Mouse (Mus musculus) midbrain, embryonic 11.5 days (tissue): Measurements from ENCODE around the gene Inip. TPM values are rescaled to one million over a fixed set of nuclear protein-coding genes. Genes with fewer than 3 reads are reported as not detected.

Experiments
- ATAC-seq: fragments of 200-750 bp; cut with Nextera tagmentation; 2 replicates; pipeline ENCODE4 v1.8.0; 2017; ENCODE audit warnings: moderate TSS enrichment, moderate library complexity; ENCODE audit not compliant: low FRiP score
- DNase-seq: peaks from one replicate; pipeline ENCODE4 v3.0.0; 2015; ENCODE audit warnings: low spot score; ENCODE audit errors: missing footprints
- H3K27ac ChIP-seq: fragments of 300-500 bp; sonication (generic); 2 replicates; pipeline ENCODE4 v1.5.1; 2014; ENCODE audit warnings: low read depth, low read length
- H3K27me3 ChIP-seq: fragments of 300-500 bp; sonication (generic); 2 replicates; pipeline ENCODE4 v1.6.1; 2014; ENCODE audit warnings: mild to moderate bottlenecking, low read length, moderate library complexity, mixed read lengths; ENCODE audit not compliant: control insufficient read depth, insufficient read depth
- H3K36me3 ChIP-seq: fragments of 300-500 bp; sonication (generic); 2 replicates; pipeline ENCODE4 v1.6.1; 2014; ENCODE audit warnings: mild to moderate bottlenecking, low read length, moderate library complexity, mixed read lengths; ENCODE audit not compliant: control insufficient read depth, insufficient read depth
- H3K4me1 ChIP-seq: fragments of 300-500 bp; sonication (generic); 2 replicates; pipeline ENCODE4 v1.6.1; 2014; ENCODE audit warnings: low read length; ENCODE audit not compliant: control insufficient read depth, insufficient read depth
- H3K4me2 ChIP-seq: fragments of 300-500 bp; sonication (generic); 2 replicates; pipeline ENCODE4 v1.6.1; 2014; ENCODE audit warnings: mild to moderate bottlenecking, moderate library complexity
- H3K4me3 ChIP-seq: fragments of 300-500 bp; sonication (generic); 2 replicates; pipeline ENCODE4 v1.5.1; 2014; ENCODE audit warnings: low read depth, low read length
- H3K9ac ChIP-seq: fragments of 300-500 bp; sonication (generic); 2 replicates; pipeline ENCODE4 v1.6.1; 2014; ENCODE audit warnings: low read length
- H3K9me3 ChIP-seq: fragments of 300-500 bp; sonication (generic); 2 replicates; pipeline ENCODE4 v1.6.1; 2016; ENCODE audit warnings: low read length; ENCODE audit not compliant: control insufficient read depth
- WGBS: fragments of 180-500 bp; shearing (Covaris S2); extraction: QIAGEN DNeasy Blood & Tissue Kit; methylation state at CpG from one replicate; pipeline ENCODE4 v1.1.7; 2014; 5-methylcytosine and 5-hydroxymethylcytosine counted together
- polyA plus RNA-seq: library from polyadenylated mRNA; unstranded; fragments of >200 nt; fragmentation: Nextera tagmentation; extraction: Ambion mirVana; gene quantifications from 2 replicates; pipeline ENCODE4 v1.2.1, GENCODE M21; 2014

Gene Inip
- polyA plus RNA-seq, 1 experiment from 2014 or later: 110 TPM

DNA sequence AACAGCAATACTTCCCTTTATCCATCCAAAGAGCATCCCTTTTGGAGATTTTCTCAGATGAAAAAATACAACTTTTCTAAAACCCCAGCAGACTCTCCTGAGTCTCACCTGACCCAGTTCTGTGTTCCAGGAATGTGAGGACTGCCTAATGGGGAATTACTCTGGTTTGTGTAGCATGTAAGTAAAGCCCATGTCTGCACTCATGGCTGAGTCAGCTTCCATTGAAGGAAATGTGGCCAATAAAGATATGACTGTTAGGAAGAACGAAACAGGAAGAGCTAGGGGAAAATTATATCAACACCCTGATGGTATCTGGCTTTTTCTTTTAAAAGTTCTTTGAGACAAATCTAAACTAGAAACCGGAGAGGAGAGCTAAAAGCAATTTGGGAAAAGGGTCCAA is 33.7 kb downstream of the Inip start:
- Histone ChIP-seq H3K4me1 (peaks cover 12% of the 10 kb centered on the region; the same call in 1 of the 2 replicates), H3K4me2 (no peak overlapping the region), H3K27ac (no peak overlapping the region), H3K9me3 (no peaks in the 10 kb centered on the region), H3K36me3 (peaks cover 12% of the 10 kb centered on the region; the same call in 1 of the 2 replicates), H3K4me3 (no peak overlapping the region), H3K9ac (no peak overlapping the region), H3K27me3 (no peaks in the 10 kb centered on the region)
- DNase-seq (no peak), ATAC-seq (no peak)
- 90% methylated on average over 2 of the region's 2 CpGs for WGBS

DNA sequence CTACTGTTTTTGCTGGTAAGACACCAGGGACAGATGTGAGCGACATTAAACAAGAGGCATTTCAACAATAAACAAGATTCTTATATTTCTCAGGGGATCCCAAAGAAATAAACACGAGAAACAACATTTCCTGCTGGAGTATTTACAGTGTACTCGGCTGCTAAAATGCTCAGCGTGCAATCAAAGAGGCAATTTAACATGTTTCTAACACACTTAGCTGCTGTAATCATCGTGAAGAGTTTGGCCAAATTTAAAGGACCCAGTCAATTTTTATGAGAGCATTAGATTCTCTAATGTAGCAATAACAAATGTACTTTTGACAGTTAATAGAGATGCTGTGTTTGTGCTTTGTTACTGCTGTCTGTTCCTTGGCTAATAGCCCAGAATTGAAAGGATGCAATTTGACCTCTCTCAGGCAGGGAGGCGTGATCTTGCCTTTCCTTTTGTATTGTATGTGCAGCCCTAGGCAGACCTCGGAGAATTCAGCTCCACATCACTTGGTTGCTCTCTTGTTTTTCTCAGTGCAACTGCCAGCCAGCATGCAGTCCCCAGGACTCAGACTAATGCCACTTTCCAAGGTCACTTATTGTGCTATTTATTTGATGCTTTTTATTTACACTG is 35.9 kb downstream of the Inip start:
- Histone ChIP-seq H3K27ac (no peak overlapping the region), H3K27me3 (no peaks in the 10 kb centered on the region), H3K4me1 (peaks cover 7% of the 10 kb centered on the region; the same call in 1 of the 2 replicates), H3K9me3 (no peaks in the 10 kb centered on the region), H3K4me3 (no peak overlapping the region), H3K4me2 (no peak overlapping the region), H3K36me3 (peaks cover 4% of the 10 kb centered on the region; the same call in 1 of the 2 replicates), H3K9ac (no peak overlapping the region)
- ATAC-seq (peak; percentile 41; the same call in 1 of the 2 replicates), DNase-seq (no peak)
- 43% methylated on average over 7 of the region's 7 CpGs for whole genome bisulfite sequencing

DNA sequence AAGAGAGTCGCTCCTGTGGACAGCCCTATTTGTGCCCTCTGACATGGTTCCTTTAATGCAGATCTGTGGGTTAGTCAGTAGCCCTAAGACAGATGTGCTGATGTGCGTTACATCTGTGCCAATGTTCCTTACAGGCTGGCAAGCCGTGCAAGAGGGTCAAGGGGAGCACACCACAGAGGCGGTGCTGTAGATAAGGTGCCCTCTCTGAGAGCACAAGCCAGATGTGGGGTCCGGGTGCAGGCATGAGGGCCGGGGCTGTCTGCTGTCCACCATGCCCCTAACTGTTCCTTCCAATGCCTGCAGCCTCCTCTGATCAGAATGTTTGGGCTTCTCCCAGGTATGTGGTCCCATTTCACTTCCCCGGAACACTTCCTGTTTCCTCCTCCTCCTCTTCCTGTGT is 36.4 kb downstream of the Inip start:
- Histone ChIP-seq H3K4me2 (no peak overlapping the region), H3K9ac (no peak overlapping the region), H3K27ac (no peak overlapping the region), H3K27me3 (no peaks in the 10 kb centered on the region), H3K9me3 (no peaks in the 10 kb centered on the region), H3K4me1 (peaks cover 7% of the 10 kb centered on the region; the same call in 1 of the 2 replicates), H3K36me3 (no peaks in the 10 kb centered on the region; the same call in 1 of the 2 replicates), H3K4me3 (no peak overlapping the region)
- 75% methylated on average over 7 of the region's 7 CpGs for WGBS
- ATAC-seq (no peak), DNase-seq (no peak)

DNA sequence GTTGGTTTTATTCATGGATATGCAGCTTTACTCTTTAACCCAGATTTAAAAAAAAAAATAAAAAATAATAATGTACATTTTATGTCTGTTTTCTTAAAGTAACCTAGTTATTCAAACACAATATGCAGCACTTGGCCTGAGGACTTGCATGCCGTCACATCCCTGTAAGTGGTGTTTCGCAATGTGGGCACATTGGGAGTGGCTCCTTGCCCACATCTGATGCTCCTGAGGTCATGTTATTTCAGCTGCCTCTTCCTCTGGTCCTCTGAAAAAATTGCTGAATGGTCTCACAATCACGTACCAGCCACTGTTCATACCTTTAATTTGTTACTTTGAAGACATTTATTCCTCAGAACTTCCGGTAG is 40.0 kb downstream of the Inip start:
- Histone ChIP-seq H3K9ac (no peak overlapping the region), H3K4me2 (no peak overlapping the region), H3K27me3 (no peaks in the 10 kb centered on the region), H3K27ac (no peak overlapping the region), H3K4me3 (no peak overlapping the region), H3K9me3 (no peaks in the 10 kb centered on the region), H3K4me1 (peaks cover 7% of the 10 kb centered on the region; the same call in 1 of the 2 replicates), H3K36me3 (no peaks in the 10 kb centered on the region)
- no peak for ATAC-seq
- WGBS: 87% methylated on average over 4 of the region's 4 CpGs
- DNase-seq: no peak

DNA sequence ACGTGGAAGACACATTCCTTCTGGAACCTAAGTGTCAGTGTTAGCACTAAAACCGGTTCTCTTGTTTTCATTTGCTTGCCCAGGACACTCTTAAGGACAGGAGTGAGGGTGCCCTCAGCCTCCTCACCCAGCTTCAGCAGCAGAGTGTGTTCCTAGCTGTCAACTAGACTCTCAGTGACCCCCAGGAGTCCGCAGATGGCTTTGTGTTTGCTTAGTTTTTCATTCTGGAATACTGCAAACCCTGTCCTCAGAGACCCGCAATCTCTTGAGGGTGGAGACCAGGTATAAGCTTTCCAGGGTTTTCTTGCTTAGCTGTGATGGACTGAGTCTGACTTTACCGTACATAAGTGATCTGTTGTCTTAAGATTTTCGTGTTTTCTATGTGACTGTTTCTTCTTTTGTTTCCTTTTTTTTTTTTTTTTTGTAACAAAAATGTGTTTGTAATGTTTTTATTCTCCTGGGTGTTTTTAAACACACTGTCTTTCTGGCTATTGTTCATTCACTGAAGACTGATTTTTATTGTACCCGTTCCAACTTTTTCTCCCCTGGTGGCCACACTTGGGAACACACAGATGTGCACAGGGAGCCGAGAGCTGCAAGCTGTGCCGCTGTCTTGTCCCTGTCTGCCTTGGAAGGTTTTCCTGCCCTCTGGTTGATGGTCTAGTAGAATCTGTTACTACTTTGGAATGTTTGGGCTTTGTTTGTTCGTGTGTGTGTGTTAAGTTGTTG is 40.6 kb downstream of the Inip start:
- ATAC-seq (no peak), DNase-seq (peak; percentile 89)
- Histone ChIP-seq H3K4me2 (no peak overlapping the region), H3K9me3 (no peaks in the 10 kb centered on the region), H3K27ac (no peak overlapping the region), H3K27me3 (no peaks in the 10 kb centered on the region), H3K4me3 (no peak overlapping the region), H3K36me3 (no peaks in the 10 kb centered on the region), H3K9ac (no peak overlapping the region), H3K4me1 (peaks cover 6% of the 10 kb centered on the region; the same call in 1 of the 2 replicates)
- 65% methylated on average over 10 of the region's 10 CpGs for WGBS

DNA sequence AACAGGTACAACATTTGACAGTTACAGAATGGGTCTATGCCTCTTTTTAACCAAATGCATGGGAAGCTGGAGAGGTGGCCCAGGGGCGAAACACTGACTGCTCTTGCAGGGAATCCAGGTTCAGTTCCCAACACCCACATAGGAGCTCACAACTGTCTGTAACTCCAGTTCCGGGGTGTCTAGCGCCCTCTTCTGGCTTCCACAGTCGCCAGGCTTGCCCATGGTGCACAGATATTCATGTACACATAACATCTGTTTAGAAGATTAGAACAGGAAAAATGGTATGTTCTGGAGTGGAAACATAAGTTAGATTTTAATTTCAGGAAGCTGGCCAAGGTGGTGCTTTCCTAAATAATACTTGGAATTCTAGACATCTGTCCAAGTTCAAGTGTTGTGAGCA is 41.4 kb downstream of the Inip start:
- Histone ChIP-seq H3K4me3 (no peak overlapping the region), H3K27ac (no peak overlapping the region), H3K4me2 (no peak overlapping the region), H3K9me3 (no peaks in the 10 kb centered on the region), H3K9ac (no peak overlapping the region), H3K27me3 (no peaks in the 10 kb centered on the region), H3K36me3 (no peaks in the 10 kb centered on the region), H3K4me1 (no peaks in the 10 kb centered on the region; the same call in 1 of the 2 replicates)
- ATAC-seq (no peak), DNase-seq (no peak)
- 73% methylated on average over 4 of the region's 4 CpGs for WGBS

DNA sequence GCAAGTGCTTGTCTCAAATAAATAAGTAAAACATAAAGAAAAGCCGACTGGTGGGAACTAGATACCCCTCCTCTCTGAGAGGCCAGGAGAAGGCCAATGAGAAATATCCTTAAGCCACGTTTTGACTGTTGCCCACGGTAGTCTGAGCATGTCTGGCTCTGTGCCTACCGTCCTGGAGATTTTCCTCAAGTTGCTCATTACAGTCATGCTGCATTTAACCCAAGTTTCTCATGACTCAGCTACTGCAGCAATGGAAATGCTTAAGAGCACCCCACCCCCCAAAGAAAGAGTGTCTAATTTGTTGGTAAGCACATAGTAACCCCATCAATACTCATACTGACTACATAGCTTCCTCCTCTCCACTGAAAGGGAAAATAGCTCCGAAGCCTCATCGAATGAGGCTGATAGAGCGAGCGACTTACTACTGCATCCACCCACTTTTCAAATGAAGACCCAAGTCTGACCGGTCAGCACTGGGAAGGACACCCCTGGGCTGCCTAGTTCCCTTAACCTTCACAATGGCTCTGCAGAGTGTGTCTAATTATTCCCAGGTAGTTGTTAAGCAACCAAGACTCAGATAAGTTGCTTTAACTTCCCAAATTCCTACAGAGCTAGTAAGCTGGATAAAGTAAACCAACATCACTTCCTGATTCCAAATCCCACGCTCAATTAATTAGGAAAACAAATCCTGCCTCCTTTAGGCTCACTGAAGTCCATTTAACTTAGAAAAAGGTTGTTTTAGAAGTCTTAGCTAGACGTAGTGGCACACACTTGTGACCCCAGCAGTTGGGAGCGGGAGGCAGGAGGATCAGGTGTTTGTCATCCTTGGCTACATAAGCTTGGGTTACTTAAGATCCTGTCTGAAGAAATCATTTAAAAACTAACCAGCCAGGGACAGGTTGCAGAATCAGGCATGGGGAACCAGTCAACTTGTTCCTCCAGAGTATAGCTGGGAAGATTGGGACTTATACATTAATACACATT is 43.6 kb downstream of the Inip start:
- Histone ChIP-seq H3K9ac (no peak overlapping the region), H3K27me3 (no peaks in the 10 kb centered on the region), H3K27ac (no peak overlapping the region), H3K9me3 (no peaks in the 10 kb centered on the region), H3K4me1 (no peaks in the 10 kb centered on the region), H3K4me3 (no peak overlapping the region), H3K36me3 (no peaks in the 10 kb centered on the region), H3K4me2 (no peak overlapping the region)
- WGBS: 80% methylated on average over 12 of the region's 12 CpGs
- DNase-seq: no peak
- ATAC-seq: no peak

DNA sequence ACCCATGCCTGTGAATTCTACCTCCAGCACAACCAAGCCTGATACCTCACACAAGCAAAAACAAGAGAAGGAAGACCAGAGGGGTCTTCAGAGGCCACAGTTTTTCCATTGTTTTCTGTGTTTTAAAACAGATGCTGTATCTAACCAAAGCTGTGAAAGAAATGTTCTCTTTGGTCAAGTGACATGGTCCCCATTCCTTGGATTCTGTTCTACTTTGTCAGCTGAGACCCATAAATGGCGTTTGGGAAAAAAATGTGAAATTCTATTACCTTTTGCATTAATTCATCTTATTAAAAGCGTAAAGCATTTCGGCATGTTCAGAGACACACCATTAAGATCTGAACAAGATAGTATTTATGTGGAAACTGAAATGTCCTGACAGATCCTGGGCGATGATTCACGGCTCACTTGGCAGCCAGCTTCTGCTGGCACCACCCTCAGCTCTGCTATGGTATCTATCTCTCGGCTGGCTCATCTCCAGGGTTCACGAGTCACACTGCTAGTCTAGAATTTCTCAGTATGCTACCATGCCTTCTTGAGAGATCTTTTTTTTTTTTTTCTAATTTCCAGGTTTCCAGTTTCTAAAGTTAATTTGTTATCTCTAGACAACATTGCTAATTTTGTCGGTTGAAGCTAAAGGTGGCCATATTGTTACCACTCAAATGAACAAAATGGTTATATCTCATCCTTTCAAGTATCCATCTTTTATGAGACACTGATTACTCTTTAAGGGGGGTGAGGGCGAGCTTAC is 44.9 kb downstream of the Inip start:
- no peak overlapping the region for H3K27ac ChIP-seq
- WGBS: 93% methylated on average over 9 of the region's 9 CpGs
- H3K9me3 ChIP-seq: no peaks in the 10 kb centered on the region
- no peaks in the 10 kb centered on the region for H3K4me1 ChIP-seq
- DNase-seq (no peak), ATAC-seq (no peak)
- no peak overlapping the region for H3K4me2 ChIP-seq
- H3K27me3 ChIP-seq: no peaks in the 10 kb centered on the region
- no peak overlapping the region for H3K9ac ChIP-seq
- no peak overlapping the region for H3K4me3 ChIP-seq
- H3K36me3 ChIP-seq: no peaks in the 10 kb centered on the region
